Mouse (Mus musculus) erythroblast, embryonic 14.5 days (primary cell): ENCODE data around the gene BC005561.

Experiments used
- GATA1 ChIP-seq: IDR thresholded peaks from 2 replicates; pipeline ENCODE4 v1.6.1; 2012; ENCODE audit warnings: low read length, inconsistent platforms, mixed read lengths
- TAL1 ChIP-seq: IDR thresholded peaks from 3 replicates; pipeline ENCODE4 v1.6.1; 2012; ENCODE audit warnings: low read length, inconsistent platforms, mixed read lengths

GRCm38 (mm10) chr5:104507829-104508194 lies 340 bp upstream of the BC005561 start:
- TF ChIP-seq TAL1 (no peak), GATA1 (no peak)
